Mouse (Mus musculus) limb, embryonic 11.5 days (tissue): ENCODE data around the gene Appbp2. TPM values are rescaled to one million over a fixed set of nuclear protein-coding genes. Genes with fewer than 3 reads are reported as not detected.

Source experiments
- ATAC-seq: fragments of 200-750 bp; cut with Nextera tagmentation; 2 replicates; pipeline ENCODE4 v1.8.0; 2017; ENCODE audit warnings: low read depth; ENCODE audit not compliant: insufficient number of reproducible peaks, low FRiP score, low TSS enrichment
- DNase-seq: peaks from one replicate; pipeline ENCODE4 v3.0.0-alpha.2; 2015; ENCODE audit warnings: low spot score
- H3K27ac ChIP-seq: fragments of 300-500 bp; sonication (generic); replicated peaks from 2 replicates; pipeline ENCODE4 v1.5.1; 2014; ENCODE audit warnings: low read depth, mild to moderate bottlenecking, low read length
- H3K27me3 ChIP-seq: fragments of 300-500 bp; sonication (generic); 2 replicates; pipeline ENCODE4 v1.6.1; 2014; ENCODE audit warnings: mild to moderate bottlenecking, low read length, mixed read lengths; ENCODE audit not compliant: control insufficient read depth, insufficient read depth
- H3K36me3 ChIP-seq: fragments of 300-500 bp; sonication (generic); 2 replicates; pipeline ENCODE4 v1.6.1; 2014; ENCODE audit warnings: mild to moderate bottlenecking, low read length, moderate library complexity, mixed read lengths; ENCODE audit not compliant: control insufficient read depth, insufficient read depth
- H3K4me1 ChIP-seq: fragments of 300-500 bp; sonication (generic); 2 replicates; pipeline ENCODE4 v1.6.1; 2014; ENCODE audit warnings: low read length, mixed read lengths; ENCODE audit not compliant: control insufficient read depth, insufficient read depth
- H3K4me2 ChIP-seq: fragments of 300-500 bp; sonication (generic); 2 replicates; pipeline ENCODE4 v1.6.1; 2014; ENCODE audit warnings: low read depth, mild to moderate bottlenecking, moderate library complexity; ENCODE audit not compliant: severe bottlenecking
- H3K4me3 ChIP-seq: fragments of 300-500 bp; sonication (generic); 2 replicates; pipeline ENCODE4 v1.5.1; 2014; ENCODE audit warnings: low read depth, low read length
- H3K9ac ChIP-seq: fragments of 300-500 bp; sonication (generic); 2 replicates; pipeline ENCODE4 v1.6.1; 2014; ENCODE audit warnings: mild to moderate bottlenecking, low read length
- H3K9me3 ChIP-seq: fragments of 300-500 bp; sonication (generic); 2 replicates; pipeline ENCODE4 v1.6.1; 2016; ENCODE audit warnings: low read length; ENCODE audit not compliant: control insufficient read depth
- WGBS: fragments of 180-500 bp; shearing (Covaris S2); extraction: QIAGEN DNeasy Blood & Tissue Kit; methylation state at CpG from one replicate; pipeline ENCODE4 v1.1.7; 2014; 5-methylcytosine and 5-hydroxymethylcytosine counted together
- polyA plus RNA-seq: library from polyadenylated mRNA; unstranded; fragments of >200 nt; fragmentation: Nextera tagmentation; extraction: Ambion mirVana; gene quantifications from 2 replicates; pipeline ENCODE4 v1.2.1, GENCODE M21; 2014

Gene Appbp2
- polyA plus RNA-seq, 1 experiment from 2014 or later, result 49.7 TPM

DNA sequence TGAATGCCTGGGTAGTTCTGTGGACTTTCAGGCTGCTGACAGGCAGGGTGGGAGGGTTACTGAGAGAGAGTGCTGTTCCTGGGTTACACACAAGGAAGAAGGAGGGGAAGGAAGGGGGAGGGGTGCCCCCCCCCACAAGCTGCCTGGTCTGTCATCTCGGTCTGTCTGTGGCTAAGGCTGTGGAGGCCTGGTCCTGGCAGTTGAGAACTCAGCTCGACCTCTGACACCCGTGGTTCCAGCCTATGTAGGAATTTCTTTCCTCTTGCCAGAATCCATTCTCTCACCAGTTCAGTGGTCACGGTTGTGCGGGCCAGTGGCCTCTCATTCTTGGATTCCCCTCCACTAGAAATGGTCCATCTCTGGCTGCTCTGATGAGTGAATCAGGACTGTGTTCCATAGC is 29.7 kb upstream of the Appbp2 start:
- 64% methylated on average over 5 of the region's 5 CpGs for WGBS
- Histone ChIP-seq H3K27ac (no peak overlapping the region), H3K9ac (no peak overlapping the region), H3K36me3 (no peaks in the 10 kb centered on the region), H3K4me2 (no peak overlapping the region), H3K27me3 (no peaks in the 10 kb centered on the region), H3K4me3 (no peak overlapping the region), H3K4me1 (no peaks in the 10 kb centered on the region), H3K9me3 (no peaks in the 10 kb centered on the region)
- no peak for ATAC-seq
- no peak for DNase-seq

DNA sequence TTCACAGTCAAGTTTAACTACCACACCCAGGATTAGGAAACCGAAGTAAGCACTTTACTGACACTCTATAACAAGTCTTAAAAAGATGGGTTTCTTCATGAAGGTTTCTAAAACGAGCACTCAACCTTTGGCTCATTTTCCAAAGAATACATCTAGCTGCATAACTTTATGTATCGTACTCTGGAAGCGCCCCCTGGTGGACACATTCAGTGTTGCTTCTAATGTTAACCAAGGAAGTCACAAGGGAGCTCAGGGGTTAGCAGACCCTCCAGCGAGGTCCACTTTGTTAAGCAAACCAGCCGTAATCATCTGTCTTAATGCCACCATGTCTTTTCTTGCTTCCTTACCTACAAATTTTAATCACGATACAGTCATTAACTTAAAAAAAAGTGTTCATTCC is 26.3 kb upstream of the Appbp2 start:
- H3K4me2 ChIP-seq, result no peak overlapping the region
- peak; percentile 86 for DNase-seq
- H3K4me1 ChIP-seq, result no peaks in the 10 kb centered on the region
- 35% methylated on average over 7 of the region's 7 CpGs for WGBS
- no peak overlapping the region for H3K27ac ChIP-seq
- H3K9ac ChIP-seq, result no peak overlapping the region
- H3K4me3 ChIP-seq, result no peak overlapping the region
- H3K9me3 ChIP-seq, result no peaks in the 10 kb centered on the region
- no peaks in the 10 kb centered on the region for H3K36me3 ChIP-seq
- no peaks in the 10 kb centered on the region for H3K27me3 ChIP-seq
- no peak for ATAC-seq

DNA sequence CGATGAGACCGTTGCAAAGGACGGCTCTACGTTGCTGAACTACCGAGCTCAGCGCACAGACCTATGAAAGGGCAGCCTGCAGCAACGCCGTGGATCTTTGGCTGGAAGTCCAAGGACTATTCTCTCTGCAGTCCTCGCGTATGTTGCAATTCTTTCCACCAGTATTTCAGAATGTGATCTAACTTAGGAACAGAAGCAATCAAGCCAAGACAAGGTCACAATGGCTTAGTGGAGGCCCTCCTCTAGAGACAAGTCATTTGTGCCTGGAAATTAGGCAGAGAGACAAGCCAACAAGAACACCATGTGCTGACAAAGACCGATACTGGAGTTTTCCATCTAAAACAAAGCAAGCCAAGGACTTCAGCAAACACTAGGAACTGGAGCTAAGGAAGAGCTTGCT is 24.0 kb upstream of the Appbp2 start:
- Histone ChIP-seq H3K9me3 (no peaks in the 10 kb centered on the region), H3K36me3 (no peaks in the 10 kb centered on the region), H3K4me2 (no peak overlapping the region), H3K27me3 (no peaks in the 10 kb centered on the region), H3K9ac (no peak overlapping the region), H3K4me1 (no peaks in the 10 kb centered on the region), H3K4me3 (no peak overlapping the region), H3K27ac (no peak overlapping the region)
- 90% methylated on average over 11 of the region's 11 CpGs for WGBS
- ATAC-seq (no peak), DNase-seq (no peak)

DNA sequence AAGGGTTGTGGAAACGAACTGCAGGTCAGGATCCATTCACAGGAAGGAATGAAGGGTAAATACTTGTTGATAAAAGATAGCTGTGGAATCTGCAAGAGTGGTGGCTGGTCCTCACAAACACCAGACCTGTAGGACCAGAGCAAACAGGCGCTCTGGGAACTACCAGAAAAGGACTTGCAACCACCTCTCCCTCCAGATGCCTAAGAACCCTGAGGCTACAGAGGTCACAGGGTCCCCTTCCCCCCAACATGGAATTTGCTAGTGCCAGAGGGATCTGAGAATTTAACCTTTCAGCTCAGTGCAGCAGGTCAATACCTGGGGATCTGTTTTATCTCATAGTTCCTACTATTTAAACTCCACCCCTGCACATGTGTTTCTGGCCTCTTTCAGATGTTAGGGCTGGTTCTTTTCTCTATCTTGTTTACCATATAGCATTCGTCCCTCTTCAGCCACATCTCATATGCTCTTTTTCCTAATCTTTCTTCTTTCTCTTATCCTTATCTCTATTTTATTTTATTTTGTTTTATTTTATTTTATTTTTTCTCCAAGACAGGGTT is 20.6 kb upstream of the Appbp2 start:
- Histone ChIP-seq H3K4me3 (no peak overlapping the region), H3K27me3 (no peaks in the 10 kb centered on the region), H3K36me3 (no peaks in the 10 kb centered on the region), H3K27ac (no peak overlapping the region), H3K4me1 (no peaks in the 10 kb centered on the region), H3K9me3 (no peaks in the 10 kb centered on the region), H3K9ac (no peak overlapping the region), H3K4me2 (no peak overlapping the region)
- WGBS, result 31% methylated on average over 3 of the region's 3 CpGs
- peak; percentile 21 for DNase-seq
- no peak for ATAC-seq

DNA sequence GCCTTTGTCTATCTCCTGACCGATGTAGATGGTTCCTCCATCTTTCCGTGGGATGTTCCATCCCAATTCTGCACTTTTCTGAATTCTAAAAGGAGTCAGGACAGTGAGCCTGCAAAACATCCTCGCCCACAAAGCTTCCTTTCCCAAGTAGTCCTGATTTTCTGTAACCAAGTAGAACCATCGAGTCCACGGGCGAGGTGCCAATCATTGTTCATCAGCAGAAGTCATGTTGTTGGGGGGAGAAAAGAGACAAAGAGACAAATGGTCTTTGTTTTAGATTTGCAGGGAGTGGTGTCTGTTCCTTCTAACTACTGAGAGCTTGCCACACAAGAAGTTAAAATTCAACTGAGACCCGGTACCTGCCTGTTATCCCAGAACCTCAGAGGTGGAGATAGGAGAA is 18.7 kb upstream of the Appbp2 start:
- WGBS, result 94% methylated on average over 7 of the region's 7 CpGs
- ATAC-seq, result no peak

DNA sequence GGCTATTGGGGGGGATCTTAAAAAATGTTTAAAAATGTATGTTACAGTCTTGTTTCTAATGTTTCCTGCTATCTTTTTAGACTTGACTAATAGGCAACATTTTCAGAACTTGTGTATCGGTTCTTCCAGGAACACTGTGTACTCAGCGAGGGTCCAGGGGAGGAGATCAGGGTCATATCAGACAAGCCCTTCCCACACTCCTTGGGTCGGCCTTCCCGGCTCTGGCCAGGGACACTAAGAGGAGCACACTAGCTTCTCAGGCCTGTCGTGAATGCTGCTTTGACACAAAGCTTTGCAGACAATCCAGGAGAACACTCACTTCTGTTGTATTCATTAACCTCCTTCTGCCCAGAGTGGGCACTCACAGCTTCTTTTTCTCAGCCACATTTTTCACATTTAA is 18.1 kb upstream of the Appbp2 start:
- Histone ChIP-seq H3K36me3 (no peaks in the 10 kb centered on the region), H3K4me1 (no peaks in the 10 kb centered on the region), H3K4me2 (no peak overlapping the region), H3K27me3 (no peaks in the 10 kb centered on the region), H3K4me3 (no peak overlapping the region), H3K9me3 (no peaks in the 10 kb centered on the region), H3K9ac (no peak overlapping the region), H3K27ac (no peak overlapping the region)
- ATAC-seq (no peak), DNase-seq (no peak)
- 81% methylated on average over 5 of the region's 5 CpGs for WGBS

More for the DNA sequence above, 18.7 kb upstream of the Appbp2 start:
- DNase-seq, result no peak
- H3K4me2 ChIP-seq, result no peak overlapping the region
- H3K4me1 ChIP-seq, result no peaks in the 10 kb centered on the region
- H3K4me3 ChIP-seq, result no peak overlapping the region
- no peaks in the 10 kb centered on the region for H3K36me3 ChIP-seq
- H3K27me3 ChIP-seq, result no peaks in the 10 kb centered on the region
- no peak overlapping the region for H3K27ac ChIP-seq
- no peak overlapping the region for H3K9ac ChIP-seq
- H3K9me3 ChIP-seq, result no peaks in the 10 kb centered on the region

DNA sequence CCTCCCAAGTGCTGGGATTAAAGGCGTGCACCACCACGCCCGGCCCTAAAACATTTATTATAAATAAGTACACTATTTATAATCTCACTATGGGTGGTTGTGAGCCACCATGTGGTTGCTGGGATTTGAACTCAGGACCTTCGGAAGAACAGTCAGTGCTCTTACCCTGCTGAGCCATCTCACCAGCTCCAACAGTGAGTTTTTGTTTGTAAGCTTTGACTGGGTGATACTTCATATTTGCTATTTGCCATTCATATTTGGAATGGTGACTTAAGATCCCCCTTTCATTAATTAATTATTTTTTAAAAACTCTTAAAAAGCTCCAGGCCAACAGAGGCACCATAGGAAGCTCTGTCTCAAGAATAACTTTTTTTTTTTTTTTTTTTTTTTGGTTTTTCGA is 17.0 kb upstream of the Appbp2 start:
- Histone ChIP-seq H3K4me3 (no peak overlapping the region), H3K9me3 (no peaks in the 10 kb centered on the region), H3K4me1 (no peaks in the 10 kb centered on the region), H3K36me3 (no peaks in the 10 kb centered on the region), H3K9ac (no peak overlapping the region), H3K27ac (no peak overlapping the region), H3K4me2 (no peak overlapping the region), H3K27me3 (no peaks in the 10 kb centered on the region)
- WGBS, result 97% methylated on average over 5 of the region's 5 CpGs
- DNase-seq (no peak), ATAC-seq (no peak)

DNA sequence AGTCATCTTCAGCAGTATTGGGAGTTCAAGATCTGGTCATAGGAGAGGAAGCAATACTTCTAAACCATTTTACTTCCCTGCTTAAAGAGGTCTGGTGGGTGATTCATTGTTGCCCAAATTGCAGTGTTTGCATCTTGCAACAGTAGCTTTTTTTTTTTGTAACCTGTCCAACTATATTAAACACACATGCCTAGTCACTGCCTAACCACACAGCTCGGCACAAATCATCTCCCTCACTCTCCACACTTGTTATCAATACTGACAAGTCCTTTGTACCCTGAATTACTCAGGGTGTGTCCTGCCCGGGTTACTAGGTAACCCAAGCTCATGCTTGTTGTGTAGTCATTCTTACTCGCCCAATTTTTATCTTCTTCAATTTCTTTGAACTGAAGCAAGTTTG is 15.5 kb upstream of the Appbp2 start:
- Histone ChIP-seq H3K4me1 (no peaks in the 10 kb centered on the region), H3K4me3 (no peak overlapping the region), H3K27me3 (no peaks in the 10 kb centered on the region), H3K4me2 (no peak overlapping the region), H3K9me3 (no peaks in the 10 kb centered on the region), H3K9ac (no peak overlapping the region), H3K27ac (no peak overlapping the region), H3K36me3 (no peaks in the 10 kb centered on the region)
- no peak for DNase-seq
- 70% methylated on average over 3 of the region's 3 CpGs for WGBS
- no peak for ATAC-seq

DNA sequence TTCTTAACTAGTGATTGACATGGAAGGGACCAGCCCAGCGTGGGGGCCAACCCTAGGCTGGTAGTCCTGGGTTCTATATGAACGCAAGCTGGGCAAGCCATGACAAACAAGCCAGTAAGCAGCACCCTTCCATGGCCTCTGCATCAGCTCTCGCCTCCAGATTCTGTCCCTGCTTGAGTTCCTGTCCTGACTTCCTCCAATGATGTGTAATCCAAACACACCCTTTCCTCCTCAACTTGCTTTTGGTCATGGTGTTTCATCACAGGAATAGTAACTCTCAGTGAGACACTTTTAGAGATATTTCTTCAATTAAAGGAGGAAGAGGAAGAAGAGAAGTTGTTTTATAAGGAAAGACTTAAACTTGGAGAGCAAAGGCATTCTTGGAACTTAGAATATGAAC is 14.4 kb upstream of the Appbp2 start:
- no peak overlapping the region for H3K9ac ChIP-seq
- H3K27me3 ChIP-seq, result no peaks in the 10 kb centered on the region
- no peaks in the 10 kb centered on the region for H3K36me3 ChIP-seq
- H3K9me3 ChIP-seq, result no peaks in the 10 kb centered on the region
- no peak overlapping the region for H3K4me2 ChIP-seq
- ATAC-seq (no peak), DNase-seq (no peak)
- H3K4me3 ChIP-seq, result no peak overlapping the region
- H3K27ac ChIP-seq, result no peak overlapping the region
- 68% methylated on average over 3 of the region's 3 CpGs for WGBS
- H3K4me1 ChIP-seq, result no peaks in the 10 kb centered on the region
